27 mouse cellular contexts compared by ENCODE assay signal in genomic region chr13:101769955-101770354, GRCm38 (mm10).
"Had no signal": no experiment of that assay in that cellular context is flagged by ENCODE, and none has a peak within 500 bp of the region (broad histone marks: within the 10 kb centered on the region; RNA-seq: fewer than 3 reads in every experiment).

No protein-coding gene starts in this region.

- H3K27me3 ChIP-seq: embryonic facial prominence, embryonic 12.5 days; embryonic facial prominence, embryonic 13.5 days; embryonic facial prominence, embryonic 15.5 days; forebrain, embryonic 15.5 days had no signal

- H3K9ac ChIP-seq: embryonic facial prominence, embryonic 12.5 days; embryonic facial prominence, embryonic 13.5 days; embryonic facial prominence, embryonic 15.5 days; forebrain, embryonic 12.5 days; forebrain, embryonic 13.5 days; forebrain, embryonic 15.5 days; forebrain, postnatal 0 days had no signal

- H3K36me3 ChIP-seq: embryonic facial prominence, embryonic 10.5 days; embryonic facial prominence, embryonic 12.5 days; embryonic facial prominence, embryonic 13.5 days; forebrain, embryonic 10.5 days; forebrain, embryonic 12.5 days; forebrain, embryonic 15.5 days had no signal

- H3K9me3 ChIP-seq: embryonic facial prominence, embryonic 10.5 days; embryonic facial prominence, embryonic 12.5 days; embryonic facial prominence, embryonic 13.5 days; embryonic facial prominence, embryonic 15.5 days; forebrain, embryonic 10.5 days; forebrain, embryonic 12.5 days; forebrain, embryonic 13.5 days; forebrain, embryonic 15.5 days had no signal

- DNase-seq: cerebellum, adult 2 months; cerebellum, adult 8-10 months; cerebellum, adult 9-10 months; cerebellum, adult 9-11 months; cerebellum, postnatal 14 days; cerebellum, postnatal 25 days; cerebellum, postnatal 36 days; embryo, embryonic 11 days; forebrain, postnatal 0 days; gastrocnemius, postnatal 10 days; gastrocnemius, postnatal 14 days; gastrocnemius, postnatal 25 days; gastrocnemius, postnatal 36 days; heart, adult 11 months; heart, adult 18-20 months; heart, adult 2 months had no signal

- ATAC-seq: forebrain, embryonic 13.5 days; forebrain, embryonic 14.5 days; forebrain, embryonic 15.5 days; forebrain, embryonic 16.5 days; forebrain, postnatal 0 days had no signal

- H3K27ac ChIP-seq: embryonic facial prominence, embryonic 10.5 days; embryonic facial prominence, embryonic 12.5 days; embryonic facial prominence, embryonic 13.5 days; embryonic facial prominence, embryonic 15.5 days; forebrain, embryonic 10.5 days; forebrain, embryonic 12.5 days; forebrain, embryonic 13.5 days; forebrain, embryonic 15.5 days; heart, adult 2 months had no signal

- H3K4me2 ChIP-seq: embryonic facial prominence, embryonic 12.5 days; embryonic facial prominence, embryonic 13.5 days; embryonic facial prominence, embryonic 15.5 days; forebrain, embryonic 12.5 days; forebrain, embryonic 13.5 days; forebrain, embryonic 15.5 days had no signal

- H3K4me3 ChIP-seq: embryonic facial prominence, embryonic 10.5 days; embryonic facial prominence, embryonic 12.5 days; embryonic facial prominence, embryonic 13.5 days; embryonic facial prominence, embryonic 15.5 days; erythroblast, embryonic 14.5 days; forebrain, embryonic 10.5 days; forebrain, embryonic 12.5 days; forebrain, embryonic 13.5 days; forebrain, embryonic 15.5 days; heart, adult 2 months had no signal
